Mouse (Mus musculus) frontal cortex, postnatal 36 days (tissue): ENCODE results near the gene Zfp213.

Experiments
- DNase-seq, 2 experiments: peaks; one replicate each; pipeline ENCODE4 v3.0.0; 2022; ENCODE audit warnings: low spot score in 2 of 2

Gene Zfp213

GRCm38 (mm10) chr17:23572059-23572458 is 8.0 kb upstream of the Zfp213 start:
- no peak for DNase-seq

GRCm38 (mm10) chr17:23571084-23571483 is 7.0 kb upstream of the Zfp213 start:
- peak in 1 of 2 experiments; percentile 44 for DNase-seq

- no peak for DNase-seq
Observed at GRCm38 (mm10) chr17:23570017-23570416, 6.0 kb upstream of the Zfp213 start.

- DNase-seq = peak in 1 of 2 experiments; percentile 21
Observed at GRCm38 (mm10) chr17:23568370-23568769, 4.3 kb upstream of the Zfp213 start.

GRCm38 (mm10) chr17:23566787-23567186 is 2.7 kb upstream of the Zfp213 start:
- no peak for DNase-seq

- no peak for DNase-seq
Observed at GRCm38 (mm10) chr17:23564368-23564715, 304 bp upstream of the Zfp213 start.

- DNase-seq = peak in 1 of 2 experiments; percentile 50
Observed at GRCm38 (mm10) chr17:23559767-23560166, 4.3 kb downstream of the Zfp213 start.

- no peak for DNase-seq
Observed at GRCm38 (mm10) chr17:23555243-23555916, 8.7 kb downstream of the Zfp213 start.

- DNase-seq = no peak
Observed at GRCm38 (mm10) chr17:23554321-23554720, 9.7 kb downstream of the Zfp213 start.

- DNase-seq = no peak
Observed at GRCm38 (mm10) chr17:23553634-23554120, 10.4 kb downstream of the Zfp213 start.

- no peak for DNase-seq
Observed at GRCm38 (mm10) chr17:23552896-23553633, 11.0 kb downstream of the Zfp213 start.

- DNase-seq = no peak
Observed at GRCm38 (mm10) chr17:23551963-23552362, 12.1 kb downstream of the Zfp213 start.

- no peak for DNase-seq
Observed at GRCm38 (mm10) chr17:23551416-23551815, 12.6 kb downstream of the Zfp213 start.

- DNase-seq = no peak
Observed at GRCm38 (mm10) chr17:23550856-23551255, 13.2 kb downstream of the Zfp213 start.

GRCm38 (mm10) chr17:23550188-23550791 is 13.7 kb downstream of the Zfp213 start:
- DNase-seq = peak; percentile 99

- peak in 1 of 2 experiments; percentile 35 for DNase-seq
Observed at GRCm38 (mm10) chr17:23549441-23549840, 14.6 kb downstream of the Zfp213 start.

GRCm38 (mm10) chr17:23548615-23549014 is 15.4 kb downstream of the Zfp213 start:
- DNase-seq = peak; percentile 94 to 95

- no peak for DNase-seq
Observed at GRCm38 (mm10) chr17:23547681-23548443, 16.2 kb downstream of the Zfp213 start.

GRCm38 (mm10) chr17:23546702-23547505 is 17.1 kb downstream of the Zfp213 start:
- peak; percentile 95 to 96 for DNase-seq

GRCm38 (mm10) chr17:23546333-23546701 is 17.7 kb downstream of the Zfp213 start:
- peak; percentile 81 to 87 for DNase-seq

GRCm38 (mm10) chr17:23545841-23546240 is 18.2 kb downstream of the Zfp213 start:
- DNase-seq = no peak
